Mouse (Mus musculus): Measurements from ENCODE around the gene Slc25a11. TPM values are rescaled to one million over a fixed set of nuclear protein-coding genes. Genes with fewer than 3 reads are reported as not detected.

The Slc25a11 gene
- polyA plus RNA-seq, 1 experiment = 162 TPM

- 2% methylated on average over 31 of the region's 31 CpGs for WGBS
- Histone ChIP-seq H3K27ac (ENCODE audit: control insufficient read depth, insufficient read depth, low read length) (peak overlapping the region; percentile 80), H3K27me3 (ENCODE audit: control insufficient read depth, insufficient read depth, low read length) (no peaks in the 10 kb centered on the region), H3K36me3 (ENCODE audit: control insufficient read depth, insufficient read depth, low read length) (peaks cover 5% of the 10 kb centered on the region), H3K4me1 (replicated peaks; ENCODE audit: control insufficient read depth, insufficient read depth, low read length) (peaks cover 21% of the 10 kb centered on the region), H3K4me3 (ENCODE audit: control insufficient read depth, insufficient read depth, low read length) (peak overlapping the region; percentile 76)
- DNase-seq = peak; percentile 94
- TF ChIP-seq CTCF (IDR thresholded peaks at IDR 0.05; ENCODE audit: borderline replicate concordance, control insufficient read depth, extremely low read depth, insufficient read depth, low read length, poor library complexity) = peak; percentile 71; the same call in 1 of the 2 replicates
- TF ChIP-seq POLR2A (IDR thresholded peaks at IDR 0.05; ENCODE audit: control insufficient read depth, extremely low read depth, insufficient read depth, low read length, poor library complexity) = no peak; the same call in 1 of the 2 replicates
These were observed 22.5 kb upstream of the Slc25a11 start for GRCm38 (mm10) chr11:70669582-70670345.

- H3K27ac ChIP-seq (ENCODE audit: control insufficient read depth, insufficient read depth, low read length) = peak within 1 kb of the TSS; percentile 89
- TF ChIP-seq CTCF (IDR thresholded peaks at IDR 0.05; ENCODE audit: borderline replicate concordance, control insufficient read depth, extremely low read depth, insufficient read depth, low read length, poor library complexity) = no peak
- peak; percentile 53; the same call in 1 of the 2 replicates for TF ChIP-seq POLR2A (IDR thresholded peaks at IDR 0.05; ENCODE audit: control insufficient read depth, extremely low read depth, insufficient read depth, low read length, poor library complexity)
- under 1% methylated on average over 44 of the region's 44 CpGs for WGBS
- H3K27me3 ChIP-seq (ENCODE audit: control insufficient read depth, insufficient read depth, low read length) = no peaks in the 10 kb centered on the region
- peaks cover 15% of the 10 kb centered on the region for H3K4me1 ChIP-seq (replicated peaks; ENCODE audit: control insufficient read depth, insufficient read depth, low read length)
- peaks cover 13% of the 10 kb centered on the region for H3K36me3 ChIP-seq (ENCODE audit: control insufficient read depth, insufficient read depth, low read length)
- peak within 1 kb of the TSS; percentile 76 for H3K4me3 ChIP-seq (ENCODE audit: control insufficient read depth, insufficient read depth, low read length)
- DNase-seq = peak; percentile 96
These were observed 21.7 kb upstream of the Slc25a11 start, which contains the start of gene Spag7 for GRCm38 (mm10) chr11:70668771-70669505. Spag7 (minus strand) TSS chr11:70669416.

- Histone ChIP-seq H3K27ac (ENCODE audit: control insufficient read depth, insufficient read depth, low read length) (peak overlapping the region; percentile 74), H3K27me3 (ENCODE audit: control insufficient read depth, insufficient read depth, low read length) (no peaks in the 10 kb centered on the region), H3K4me1 (replicated peaks; ENCODE audit: control insufficient read depth, insufficient read depth, low read length) (peaks cover 15% of the 10 kb centered on the region), H3K36me3 (ENCODE audit: control insufficient read depth, insufficient read depth, low read length) (peaks cover 19% of the 10 kb centered on the region), H3K4me3 (ENCODE audit: control insufficient read depth, insufficient read depth, low read length) (peak overlapping the region; percentile 76)
- TF ChIP-seq POLR2A (IDR thresholded peaks at IDR 0.05; ENCODE audit: control insufficient read depth, extremely low read depth, insufficient read depth, low read length, poor library complexity) (no peak), CTCF (IDR thresholded peaks at IDR 0.05; ENCODE audit: borderline replicate concordance, control insufficient read depth, extremely low read depth, insufficient read depth, low read length, poor library complexity) (no peak)
- no peak for DNase-seq
- WGBS = 2% methylated on average over 15 of the region's 15 CpGs
These were observed 21.1 kb upstream of the Slc25a11 start for GRCm38 (mm10) chr11:70668335-70668770.

GRCm38 (mm10) chr11:70667271-70668150 lies 20.2 kb upstream of the Slc25a11 start:
- Histone ChIP-seq H3K4me3 (ENCODE audit: control insufficient read depth, insufficient read depth, low read length) (no peak overlapping the region), H3K4me1 (replicated peaks; ENCODE audit: control insufficient read depth, insufficient read depth, low read length) (peaks cover 15% of the 10 kb centered on the region), H3K27me3 (ENCODE audit: control insufficient read depth, insufficient read depth, low read length) (no peaks in the 10 kb centered on the region), H3K36me3 (ENCODE audit: control insufficient read depth, insufficient read depth, low read length) (peaks cover 27% of the 10 kb centered on the region), H3K27ac (ENCODE audit: control insufficient read depth, insufficient read depth, low read length) (no peak overlapping the region)
- WGBS = 85% methylated on average over 14 of the region's 14 CpGs
- TF ChIP-seq POLR2A (IDR thresholded peaks at IDR 0.05; ENCODE audit: control insufficient read depth, extremely low read depth, insufficient read depth, low read length, poor library complexity) = no peak
- TF ChIP-seq CTCF (IDR thresholded peaks at IDR 0.05; ENCODE audit: borderline replicate concordance, control insufficient read depth, extremely low read depth, insufficient read depth, low read length, poor library complexity) = no peak
- DNase-seq = no peak

- H3K27me3 ChIP-seq (ENCODE audit: control insufficient read depth, insufficient read depth, low read length) = no peaks in the 10 kb centered on the region
- H3K27ac ChIP-seq (ENCODE audit: control insufficient read depth, insufficient read depth, low read length) = no peak overlapping the region
- H3K4me1 ChIP-seq (replicated peaks; ENCODE audit: control insufficient read depth, insufficient read depth, low read length) = peaks cover 15% of the 10 kb centered on the region
- 94% methylated on average over 8 of the region's 8 CpGs for WGBS
- no peak for DNase-seq
- peaks cover 34% of the 10 kb centered on the region for H3K36me3 ChIP-seq (ENCODE audit: control insufficient read depth, insufficient read depth, low read length)
- no peak overlapping the region for H3K4me3 ChIP-seq (ENCODE audit: control insufficient read depth, insufficient read depth, low read length)
- TF ChIP-seq POLR2A (IDR thresholded peaks at IDR 0.05; ENCODE audit: control insufficient read depth, extremely low read depth, insufficient read depth, low read length, poor library complexity) (no peak), CTCF (IDR thresholded peaks at IDR 0.05; ENCODE audit: borderline replicate concordance, control insufficient read depth, extremely low read depth, insufficient read depth, low read length, poor library complexity) (no peak)
These were observed 19.4 kb upstream of the Slc25a11 start for GRCm38 (mm10) chr11:70666687-70667086.

Data from thymus, adult 2 months (tissue).